Mouse (Mus musculus) leukemia stem cell, adult 10-12 weeks (primary cell): ENCODE data around the gene Vmn2r57. TPM values are rescaled to one million over a fixed set of nuclear protein-coding genes. Genes with fewer than 3 reads are reported as not detected.

Experiments
- polyA plus RNA-seq: library from polyadenylated mRNA; stranded (reverse); fragments of >175 nt; gene quantifications from 2 replicates; pipeline ENCODE4 v1.2.3, GENCODE M21; 2012; ENCODE audit warnings: low replicate concordance

Vmn2r57 gene
- not detected in 2 replicates for polyA plus RNA-seq

GRCm38 (mm10) chr7:41448596-41448995, at the start of gene Vmn2r57:
Gene Vmn2r57 (minus strand): TSS chr7:41448696.

GRCm38 (mm10) chr7:41393048-41393971, 55.2 kb downstream of the Vmn2r57 start, which contains the start of gene AI987944:
Gene AI987944 (minus strand): TSS chr7:41393379.

Other genes with a start within 250 kb of the Vmn2r57 start
- gene AI987944, start 55.3 kb downstream of the Vmn2r57 start, polyA plus RNA-seq, result 0.08 and 0.85 TPM in 2 replicates
- gene Gm20449, start 50.7 kb upstream of the Vmn2r57 start, polyA plus RNA-seq, result 0.05 TPM in 1 of 2 replicates, not detected in the other
- gene AW146154, start 51.2 kb upstream of the Vmn2r57 start, polyA plus RNA-seq, result 0.60 TPM in 1 of 2 replicates, not detected in the other
- gene Gm6871, start 125.0 kb upstream of the Vmn2r57 start, polyA plus RNA-seq, result not detected in 2 replicates
- gene 2610021A01Rik, start 150.5 kb upstream of the Vmn2r57 start, polyA plus RNA-seq, result 0.23 and 1.2 TPM in 2 replicates
- gene Zfp788, start 184.5 kb upstream of the Vmn2r57 start, polyA plus RNA-seq, result 0.07 and 0.31 TPM in 2 replicates